Mouse (Mus musculus): ENCODE results near the gene Ptov1.

Gene Ptov1

DNA sequence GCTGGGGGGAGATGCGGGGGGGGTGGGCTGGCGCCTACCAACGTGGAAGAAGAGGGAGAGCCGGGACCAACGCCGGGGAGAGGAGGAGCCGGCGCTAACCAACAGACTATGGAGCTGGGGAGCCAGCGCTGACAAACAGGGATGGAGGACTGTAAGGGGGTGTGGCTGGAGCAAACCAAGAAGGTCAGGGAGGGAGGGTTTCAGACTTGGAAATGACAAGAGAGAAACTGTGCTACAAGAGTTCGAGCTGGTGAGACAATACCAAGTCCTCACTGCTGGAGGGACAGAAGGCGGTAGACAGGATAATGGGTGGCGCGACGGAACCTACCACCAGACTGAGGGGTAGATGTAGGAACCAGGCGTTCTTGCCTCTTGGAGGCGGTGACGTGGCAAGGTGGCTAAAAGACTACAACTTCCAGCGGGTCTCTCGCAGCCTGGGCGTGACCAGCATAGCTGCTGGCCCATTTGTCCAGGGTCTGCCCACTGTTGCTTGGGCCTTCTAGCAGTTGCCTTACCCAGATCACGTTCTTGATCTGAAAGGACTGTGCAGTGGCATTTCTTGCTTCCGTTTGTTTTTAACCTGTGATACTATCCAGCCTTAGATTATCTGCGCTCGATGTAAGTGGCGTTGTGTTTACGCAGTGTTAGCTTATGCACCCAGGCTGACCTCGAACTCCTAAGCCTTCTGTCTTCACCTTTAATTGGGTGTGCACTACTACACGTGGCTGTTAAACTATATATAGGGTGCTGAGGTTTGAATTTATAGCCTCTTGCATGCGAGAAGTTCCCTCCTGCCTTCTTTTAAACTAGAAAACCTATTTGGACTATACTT lies at the start of gene Ptov1:
Gene Ptov1 (minus strand): TSS at position 92 of the 832 bp plus-strand sequence.
- DNase-seq (ENCODE audit: low read depth, low spot score), result peak; percentile 95

- no peak for DNase-seq (ENCODE audit: low read depth, low spot score)
Measured at GRCm38 (mm10) chr7:44919127-44919526, 49.5 kb upstream of the Ptov1 start.

GRCm38 (mm10) chr7:44918219-44918618 lies 48.6 kb upstream of the Ptov1 start:
- DNase-seq (ENCODE audit: low read depth, low spot score), result no peak

- no peak for DNase-seq (ENCODE audit: low read depth, low spot score)
Measured at GRCm38 (mm10) chr7:44916881-44917280, 47.3 kb upstream of the Ptov1 start.

DNA sequence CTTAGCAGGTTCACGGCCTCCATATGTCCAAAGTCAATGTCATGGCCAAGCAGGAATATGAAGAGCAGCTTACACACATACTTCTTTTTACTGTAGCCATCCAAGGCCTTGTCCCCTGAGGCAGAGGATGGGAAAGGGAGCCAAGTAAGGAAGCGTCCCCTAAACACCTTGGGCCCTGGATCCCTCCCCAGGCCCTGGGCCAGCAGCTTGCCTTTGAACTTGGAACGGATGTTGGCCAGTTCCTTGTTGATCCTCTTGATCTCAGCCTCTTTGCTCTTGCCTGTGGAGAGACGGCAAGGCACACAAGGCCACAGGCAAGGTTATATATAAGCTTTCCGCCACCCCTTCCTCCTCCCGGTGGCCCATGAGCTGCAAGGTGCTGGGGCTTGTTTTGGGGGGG lies 46.6 kb upstream of the Ptov1 start:
- no peak for DNase-seq (ENCODE audit: low read depth, low spot score)

DNA sequence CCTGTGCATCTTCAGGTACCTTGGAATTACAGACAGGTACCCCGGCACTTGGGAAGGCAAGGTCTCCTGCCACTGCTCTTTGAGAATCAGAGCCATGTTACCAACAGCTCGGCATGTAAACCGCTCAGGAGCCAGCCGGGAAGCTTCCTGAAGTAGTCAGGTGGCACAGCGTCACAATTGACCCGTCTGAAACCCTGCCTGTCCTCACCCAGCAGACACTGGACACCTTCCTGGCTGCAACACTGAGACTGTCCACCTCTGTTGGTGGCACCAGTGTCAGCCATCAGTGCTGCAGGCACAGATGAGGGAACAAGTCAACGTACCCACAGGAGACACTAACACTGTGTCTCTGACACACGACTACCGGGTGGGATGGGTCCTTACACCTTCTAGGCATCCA lies 45.7 kb upstream of the Ptov1 start:
- no peak for DNase-seq (ENCODE audit: low read depth, low spot score)

- no peak for DNase-seq (ENCODE audit: low read depth, low spot score)
Measured at GRCm38 (mm10) chr7:44914396-44914795, 44.8 kb upstream of the Ptov1 start.

DNA sequence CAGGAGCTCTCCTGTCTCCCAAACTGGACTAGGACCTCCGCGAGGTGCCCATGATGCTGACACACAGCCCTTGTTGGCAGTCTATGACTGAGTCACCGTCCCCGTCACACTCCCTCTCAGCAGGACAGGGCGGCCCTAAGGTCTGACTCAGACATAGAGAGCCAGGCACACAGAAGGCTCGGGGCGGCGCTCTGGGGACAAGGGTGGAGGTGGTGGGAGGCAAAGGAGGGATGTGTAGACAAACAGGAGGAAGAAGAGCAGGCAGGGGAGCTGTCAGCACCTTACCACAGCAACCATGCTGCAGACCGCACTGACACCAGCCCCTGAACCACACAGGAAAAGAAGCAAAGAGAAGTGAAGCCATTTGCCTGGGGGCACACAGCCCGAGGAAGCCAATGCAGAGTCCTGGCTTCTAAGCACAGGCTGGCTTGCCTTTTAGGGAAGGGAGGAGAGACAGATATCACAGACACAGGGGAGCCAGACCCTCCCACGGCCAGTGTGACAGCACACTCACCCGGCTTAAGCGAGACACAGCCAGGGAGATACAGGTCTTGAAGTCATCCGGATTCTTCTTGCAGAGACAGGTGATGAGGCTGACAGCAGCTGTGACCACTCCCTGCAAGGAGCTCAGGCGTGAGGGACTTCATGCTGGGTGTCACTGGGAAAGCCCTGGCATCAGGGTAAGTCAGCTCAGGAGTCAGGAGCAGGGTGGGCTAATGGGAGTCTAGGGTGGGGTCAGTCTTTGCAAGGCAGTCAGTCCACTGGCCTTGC lies 39.3 kb upstream of the Ptov1 start:
- no peak for DNase-seq (ENCODE audit: low read depth, low spot score)

DNA sequence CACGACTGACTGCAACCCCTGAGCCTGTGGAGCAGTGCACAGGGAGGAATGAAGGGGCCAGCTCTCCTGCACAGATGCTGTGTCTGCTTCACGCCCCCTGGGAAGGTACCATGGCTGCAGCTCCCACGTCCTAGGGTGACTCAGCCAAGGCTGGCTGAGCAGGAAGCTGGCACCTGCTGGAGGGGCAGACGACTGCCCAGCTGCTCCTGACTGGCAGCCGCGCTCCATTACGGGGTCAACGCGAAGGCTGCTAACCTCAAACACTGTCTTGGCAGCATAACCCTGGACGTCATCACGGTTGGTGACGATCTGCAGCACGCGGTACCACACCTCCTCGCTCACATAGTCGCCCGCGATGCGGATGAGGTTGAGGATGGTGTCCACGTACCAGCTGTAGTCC lies 35.8 kb upstream of the Ptov1 start:
- DNase-seq (ENCODE audit: low read depth, low spot score), result no peak

GRCm38 (mm10) chr7:44901230-44901722 lies 31.7 kb upstream of the Ptov1 start:
- peak; percentile 40 for DNase-seq (ENCODE audit: low read depth, low spot score)

- DNase-seq (ENCODE audit: low read depth, low spot score), result no peak
Measured at GRCm38 (mm10) chr7:44900632-44901031, 31.0 kb upstream of the Ptov1 start.

DNA sequence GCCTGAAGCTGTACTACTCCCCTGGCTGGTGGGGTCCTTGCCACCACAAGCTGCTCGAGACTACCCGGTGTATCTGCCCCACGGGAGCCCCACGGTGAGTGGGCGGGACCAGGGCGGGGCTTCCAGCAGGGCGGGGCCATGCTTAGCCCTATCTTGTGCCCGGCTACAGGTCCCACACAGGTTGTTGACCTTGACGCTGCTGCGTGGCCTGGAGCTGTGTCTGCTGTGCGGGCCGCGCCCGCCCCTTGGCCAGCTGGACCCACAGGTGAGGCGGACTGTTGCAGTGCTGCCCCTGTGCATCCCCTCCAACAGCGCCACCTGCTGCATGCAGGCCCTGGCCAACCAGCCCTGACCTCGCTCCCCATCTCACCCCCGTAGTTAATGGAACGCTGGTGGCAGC lies 29.0 kb upstream of the Ptov1 start:
- no peak for DNase-seq (ENCODE audit: low read depth, low spot score)

DNA sequence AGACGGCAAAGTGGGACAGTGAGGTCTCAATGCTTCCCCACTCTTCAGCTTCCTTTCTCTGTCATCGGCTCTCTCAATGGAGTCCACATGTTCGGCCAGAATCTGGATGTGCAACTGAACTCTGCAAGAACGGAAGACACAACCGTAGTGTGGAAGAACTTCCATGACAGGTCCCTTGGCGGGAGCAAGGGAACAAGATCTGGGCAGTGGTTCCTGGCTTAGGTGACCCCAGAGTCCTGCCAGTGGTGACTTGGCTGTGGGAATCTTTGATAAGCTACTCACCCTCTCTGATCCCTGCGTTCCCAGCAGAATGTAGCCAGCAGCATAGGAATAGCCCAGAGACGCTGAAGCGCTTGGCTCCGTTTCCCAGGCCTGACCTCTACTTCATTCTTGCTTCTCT lies 26.9 kb upstream of the Ptov1 start:
- DNase-seq (ENCODE audit: low read depth, low spot score), result no peak

GRCm38 (mm10) chr7:44895593-44896434 lies 26.2 kb upstream of the Ptov1 start, which contains the start of gene Fuz:
Fuz (plus strand) TSS chr7:44896079.
- DNase-seq (ENCODE audit: low read depth, low spot score), result peak; percentile 95

- no peak for DNase-seq (ENCODE audit: low read depth, low spot score)
Measured at GRCm38 (mm10) chr7:44895206-44895592, 25.6 kb upstream of the Ptov1 start.

DNA sequence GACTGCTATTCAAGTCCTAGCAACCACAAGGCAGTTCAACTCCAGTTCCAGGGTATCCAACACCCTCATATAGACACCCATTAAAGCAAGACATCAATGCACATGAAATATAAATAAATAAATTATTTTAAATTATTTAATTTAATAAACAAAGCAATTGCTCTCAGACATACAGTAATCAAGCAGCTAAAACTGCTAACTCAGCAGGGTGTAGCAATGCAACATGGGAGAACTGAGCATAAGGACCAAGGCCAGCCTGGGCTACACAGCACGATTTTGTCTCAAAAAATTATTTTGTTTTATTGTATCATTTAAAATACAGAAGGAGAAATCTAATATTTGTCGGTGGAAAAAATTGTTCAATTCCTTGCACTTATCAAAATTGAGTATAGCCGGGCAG lies 24.6 kb upstream of the Ptov1 start:
- no peak for DNase-seq (ENCODE audit: low read depth, low spot score)

DNA sequence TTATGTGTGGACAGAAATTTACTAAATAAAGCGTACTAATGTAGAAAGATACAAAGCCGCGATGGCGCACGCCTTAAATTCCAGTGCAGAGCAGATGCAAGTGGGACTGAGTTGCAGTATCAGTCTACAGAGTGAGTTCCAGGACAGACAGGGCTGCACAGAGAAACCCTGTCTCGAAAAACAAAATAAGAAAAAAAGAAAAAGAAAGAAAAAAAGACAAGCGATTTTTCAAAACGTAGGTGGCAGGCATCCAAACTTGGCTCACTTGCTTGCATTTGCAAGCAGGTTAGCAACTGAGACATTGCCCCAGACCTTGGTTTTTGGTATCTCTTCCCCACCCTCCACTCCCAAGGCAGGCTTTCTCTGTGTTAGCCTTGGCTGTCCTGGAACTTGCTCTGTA lies 23.6 kb upstream of the Ptov1 start:
- no peak for DNase-seq (ENCODE audit: low read depth, low spot score)

DNA sequence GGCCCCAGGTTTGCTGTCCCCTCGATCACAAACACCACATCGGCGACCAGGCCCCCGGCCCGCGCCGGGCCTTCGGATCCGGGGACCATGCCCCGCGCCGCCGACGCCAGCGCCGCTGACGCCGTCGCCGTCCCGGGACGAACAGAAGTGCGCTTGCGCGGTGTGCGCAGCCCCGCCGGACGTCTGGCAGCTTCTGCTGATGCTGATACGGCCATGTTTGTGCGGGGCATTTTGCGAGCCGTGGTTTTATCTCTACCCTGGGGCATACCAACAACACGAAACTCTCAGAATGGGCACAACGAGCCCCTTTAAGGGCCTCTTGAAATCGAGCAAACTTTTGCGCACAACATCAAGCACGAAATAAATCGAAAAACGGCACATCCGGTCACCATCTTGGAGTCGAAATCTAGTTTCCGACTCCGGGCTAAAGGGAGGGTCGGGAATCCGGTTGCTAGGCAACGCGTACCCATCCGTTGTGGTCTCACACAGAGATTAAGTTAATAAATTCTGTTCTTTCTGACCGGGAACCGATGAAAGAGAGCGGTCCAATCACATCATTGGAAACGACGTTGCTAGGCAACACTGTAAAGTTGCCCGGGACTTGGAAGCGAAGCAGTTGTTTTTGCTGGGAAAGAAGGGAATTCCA lies 22.8 kb upstream of the Ptov1 start, which contains the start of gene Med25:
Gene Med25 (minus strand): TSS at position 437 of the 646 bp plus-strand sequence.
- peak; percentile 98 for DNase-seq (ENCODE audit: low read depth, low spot score)

- no peak for DNase-seq (ENCODE audit: low read depth, low spot score)
Measured at GRCm38 (mm10) chr7:44891611-44892010, 22.0 kb upstream of the Ptov1 start.

GRCm38 (mm10) chr7:44890737-44891136 lies 21.1 kb upstream of the Ptov1 start:
- DNase-seq (ENCODE audit: low read depth, low spot score), result no peak

- DNase-seq (ENCODE audit: low read depth, low spot score), result no peak
Measured at GRCm38 (mm10) chr7:44890180-44890579, 20.6 kb upstream of the Ptov1 start.

All from forelimb bud, embryonic 11.5 days (tissue).